Mouse (Mus musculus) megakaryocyte, embryonic 14.5 days (primary cell): Measurements from ENCODE around the gene 4833439L19Rik.

Experiments used
- FLI1 ChIP-seq: IDR thresholded peaks from 2 replicates; pipeline ENCODE4 v1.6.1; 2012; ENCODE audit warnings: low read length, inconsistent platforms, mixed read lengths
- GATA1 ChIP-seq: IDR thresholded peaks from 3 replicates; pipeline ENCODE4 v1.6.1; 2012; ENCODE audit warnings: mixed read lengths, low read length, inconsistent platforms, borderline replicate concordance

DNA sequence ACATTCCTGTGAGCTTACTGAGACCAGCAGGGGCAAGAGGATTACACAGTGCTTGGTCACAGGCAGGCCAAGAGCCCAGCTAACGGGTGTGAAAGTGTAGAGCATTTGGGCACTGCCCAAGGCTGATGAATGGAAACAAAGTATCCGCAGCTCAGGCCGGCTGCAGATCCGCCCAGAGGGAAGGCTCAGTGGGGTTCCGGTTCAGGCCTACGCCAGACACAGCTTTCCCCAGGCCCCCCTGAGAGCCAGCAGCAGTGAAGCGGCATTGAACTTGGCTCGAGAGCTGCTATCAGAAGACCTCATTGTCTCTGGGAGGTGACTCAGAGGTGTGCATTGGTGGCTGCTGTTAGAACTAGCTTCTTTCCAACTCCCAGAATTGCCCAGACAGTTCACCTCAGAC is 43.4 kb upstream of the 4833439L19Rik start:
- no peak for TF ChIP-seq FLI1
- no peak for TF ChIP-seq GATA1
